Mouse (Mus musculus) lung, postnatal 10 days (tissue): ENCODE data around the gene Stpg3.
A peak's percentile ranks its signal among the peaks of the same experiment; 100 is the strongest.
"Not testable (repeated sequence)": the region's sequence is repeated elsewhere in the genome, so short reads cannot be mapped to it uniquely, and the experiment has no call there.

Source experiments
- DNase-seq: peaks from one replicate; pipeline ENCODE4 v3.0.0; 2021

Gene Stpg3

GRCm38 (mm10) chr2:25214444-25214843, at the start of gene Stpg3:
Gene Stpg3 (minus strand): TSS chr2:25214637.
- no peak for DNase-seq

GRCm38 (mm10) chr2:25263623-25264285, 49.3 kb upstream of the Stpg3 start:
- no peak for DNase-seq

- peak; percentile 45 for DNase-seq
Observed at GRCm38 (mm10) chr2:25262795-25263622, 48.6 kb upstream of the Stpg3 start.

- peak; percentile 96 for DNase-seq
Observed at GRCm38 (mm10) chr2:25262291-25262767, 47.9 kb upstream of the Stpg3 start, which contains the start of gene Tprn. Gene Tprn (plus strand): TSS chr2:25262618.

- no peak for DNase-seq
Observed at GRCm38 (mm10) chr2:25261870-25262269, 47.4 kb upstream of the Stpg3 start.

- no peak for DNase-seq
Observed at GRCm38 (mm10) chr2:25258887-25259286, 44.5 kb upstream of the Stpg3 start.

- not testable (repeated sequence) for DNase-seq
Observed at GRCm38 (mm10) chr2:25257250-25257649, 42.8 kb upstream of the Stpg3 start.

GRCm38 (mm10) chr2:25256443-25257109, 42.1 kb upstream of the Stpg3 start:
- DNase-seq, result peak; percentile 79

GRCm38 (mm10) chr2:25255284-25255779, 40.9 kb upstream of the Stpg3 start, which contains the start of gene Tmem203:
Gene Tmem203 (plus strand): TSS chr2:25255439.
- DNase-seq, result peak; percentile 91

GRCm38 (mm10) chr2:25252331-25252730, 37.9 kb upstream of the Stpg3 start:
- no peak for DNase-seq

- no peak for DNase-seq
Observed at GRCm38 (mm10) chr2:25246183-25247072, 32.0 kb upstream of the Stpg3 start, which contains the start of gene AL732309.1. Gene AL732309.1 (minus strand): TSS chr2:25246863.

- no peak for DNase-seq
Observed at GRCm38 (mm10) chr2:25244144-25244543, 29.7 kb upstream of the Stpg3 start.

GRCm38 (mm10) chr2:25243342-25243741, 28.9 kb upstream of the Stpg3 start:
- no peak for DNase-seq

GRCm38 (mm10) chr2:25242101-25242506, 27.7 kb upstream of the Stpg3 start, which contains the start of the genes Rnf208 and Cysrt1:
Gene Rnf208 (plus strand): TSS chr2:25242255.
Gene Cysrt1 (minus strand): TSS chr2:25242452.
- no peak for DNase-seq

GRCm38 (mm10) chr2:25241438-25241775, 27.0 kb upstream of the Stpg3 start:
- DNase-seq, result no peak

- DNase-seq, result peak; percentile 89
Observed at GRCm38 (mm10) chr2:25240723-25241437, 26.4 kb upstream of the Stpg3 start.

- DNase-seq, result no peak
Observed at GRCm38 (mm10) chr2:25240310-25240709, 25.9 kb upstream of the Stpg3 start.

GRCm38 (mm10) chr2:25239766-25240165, 25.3 kb upstream of the Stpg3 start:
- no peak for DNase-seq

- DNase-seq, result no peak
Observed at GRCm38 (mm10) chr2:25238106-25238505, 23.7 kb upstream of the Stpg3 start.

GRCm38 (mm10) chr2:25237522-25237921, 23.1 kb upstream of the Stpg3 start:
- DNase-seq, result peak; percentile 65

GRCm38 (mm10) chr2:25236614-25237013, 22.2 kb upstream of the Stpg3 start, which contains the start of gene Rnf224:
Gene Rnf224 (minus strand): TSS chr2:25236787.
- DNase-seq, result no peak
